Mouse (Mus musculus): Measurements from ENCODE around the gene Coro1c.

GRCm38 (mm10) chr5:113798525-113798924 is 110.0 kb downstream of the Coro1c start:
- TF ChIP-seq CTCF (IDR thresholded peaks at IDR 0.05; ENCODE audit: low read depth) (no peak), EP300 (optimal IDR thresholded peaks at IDR 0.05) (no peak)

Measured in stomach, postnatal 0 days (tissue).